Mouse (Mus musculus): ENCODE data around the gene Atxn7l3. TPM values are rescaled to one million over a fixed set of nuclear protein-coding genes. Genes with fewer than 3 reads are reported as not detected.

The Atxn7l3 gene
- 39.6 and 48.4 TPM in 2 replicates for polyA plus RNA-seq (2012; rRNA removed; ENCODE audit: low replicate concordance)

DNA sequence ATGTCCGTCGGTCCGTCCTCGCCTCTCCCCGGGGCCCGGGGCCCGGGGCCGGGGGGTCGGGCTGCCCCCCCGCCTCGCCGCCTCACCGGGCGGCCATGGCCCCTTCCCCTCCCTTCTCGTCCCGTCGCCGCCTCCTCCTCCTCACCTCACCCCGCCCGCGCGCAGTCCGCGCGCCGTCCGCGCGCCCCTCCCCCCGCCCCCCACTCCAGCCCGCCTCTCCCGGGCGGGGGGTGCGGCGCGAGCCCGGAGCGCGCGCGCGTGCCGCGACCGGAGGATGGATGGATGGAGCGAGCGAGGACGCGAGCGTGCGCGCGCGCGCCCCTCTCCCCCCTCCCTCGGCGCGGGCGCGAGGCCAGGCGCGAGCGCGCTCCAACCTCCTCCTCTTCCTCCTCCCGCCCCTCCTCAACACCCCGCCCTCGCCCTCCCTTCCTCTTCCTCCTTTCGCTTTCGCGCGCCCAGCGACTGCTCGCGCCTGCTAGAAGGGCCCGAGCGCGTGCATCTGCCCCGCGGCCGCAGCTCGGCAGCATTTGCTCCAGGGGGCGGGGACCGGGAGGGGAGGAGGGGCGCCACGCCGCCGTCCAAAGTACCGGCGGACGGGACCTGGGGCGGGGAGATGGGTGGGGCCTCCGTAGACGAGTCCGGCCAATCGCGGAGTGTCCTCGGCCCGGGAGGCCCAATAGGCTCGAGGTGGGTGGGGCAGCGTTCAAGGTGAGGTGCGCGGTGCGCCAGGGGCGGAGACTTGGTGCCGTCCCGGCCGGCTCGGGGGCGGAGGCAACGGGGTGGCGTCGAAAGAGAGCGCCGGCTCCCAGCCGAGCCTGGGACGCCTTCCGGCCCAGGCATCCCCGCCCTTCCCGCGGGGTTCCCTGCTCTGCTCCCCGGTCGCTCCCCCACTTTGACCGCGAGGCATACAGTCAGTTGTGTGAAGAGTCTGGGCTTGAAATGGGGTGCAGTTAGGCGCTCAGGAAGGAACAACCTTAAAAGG lies at the start of gene Atxn7l3:
TSS of gene Atxn7l3 (minus strand) at position 141 of the 982 bp plus-strand sequence.

GRCm38 (mm10) chr11:102319410-102319792 lies 23.0 kb upstream of the Atxn7l3 start, which contains the start of gene Ubtf:
TSS of gene Ubtf (minus strand) at chr11:102319742.

DNA sequence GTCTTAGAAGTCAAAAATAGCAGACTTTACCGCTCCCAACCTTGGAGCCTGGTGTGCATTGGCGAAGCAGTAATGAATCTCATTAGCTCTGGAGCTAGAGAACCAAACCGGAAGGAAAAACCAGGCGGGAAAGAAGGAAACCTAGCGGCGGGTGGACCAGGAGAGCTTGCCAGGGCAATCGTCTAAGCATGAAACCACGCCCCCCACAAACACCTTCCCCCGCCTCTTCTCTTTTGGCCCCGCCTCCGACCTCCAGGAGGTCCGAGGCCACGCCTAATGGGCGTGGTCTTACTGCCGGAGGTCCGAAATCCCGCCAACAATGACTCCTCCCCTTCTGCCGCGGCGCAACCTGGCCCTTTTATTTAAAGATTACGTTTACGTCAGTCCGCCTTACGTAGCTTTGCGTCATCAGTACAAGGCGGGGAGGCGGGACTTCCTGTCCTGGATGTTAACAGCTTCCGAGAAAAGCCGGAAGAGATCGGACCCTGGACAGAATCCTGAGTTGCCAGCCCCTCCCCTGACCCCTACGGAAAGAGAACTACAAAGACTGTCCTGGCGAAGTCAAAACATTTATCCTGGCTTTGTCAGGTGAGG lies 11.8 kb downstream of the Atxn7l3 start, which contains the start of gene Tmub2:
TSS of gene Tmub2 (plus strand) at position 431 of the 594 bp plus-strand sequence.

GRCm38 (mm10) chr11:102268520-102269244 lies 27.7 kb downstream of the Atxn7l3 start, which contains the start of gene Asb16:
TSS of gene Asb16 (plus strand) at chr11:102268743.

DNA sequence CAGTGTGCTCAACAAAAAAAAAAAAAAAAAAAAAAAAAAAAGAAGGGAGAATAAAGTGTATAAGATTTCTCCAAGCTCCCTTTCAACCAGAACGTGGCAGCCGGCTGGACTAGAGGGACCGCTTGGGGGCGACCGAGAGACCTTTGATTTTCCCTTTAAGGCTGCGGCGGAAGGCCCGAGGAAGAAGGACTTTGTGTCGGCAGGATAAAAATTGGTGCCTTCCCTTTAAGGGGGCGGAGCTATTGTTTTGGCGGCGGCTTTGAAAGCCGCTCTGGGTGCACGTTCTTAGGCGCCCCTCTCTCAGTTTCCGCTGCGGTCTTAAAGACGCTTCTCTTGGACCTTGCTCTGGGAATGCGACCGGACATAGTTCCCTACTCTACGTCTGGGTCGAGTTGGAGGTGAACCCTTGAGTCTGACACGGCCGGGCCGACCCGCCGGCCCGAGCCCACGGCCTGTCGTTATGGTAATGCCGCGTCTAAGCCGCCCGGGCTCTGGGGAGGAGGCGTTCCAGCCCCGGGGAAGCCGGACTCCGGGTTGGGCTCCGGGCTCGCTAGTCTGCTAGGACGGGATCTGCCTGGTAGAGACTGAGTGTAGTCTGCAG lies 47.7 kb downstream of the Atxn7l3 start, which contains the start of gene BC030867:
TSS of gene BC030867 (plus strand) at position 253 of the 601 bp plus-strand sequence.

Other genes starting within 250 kb of the Atxn7l3 start
- 13.5 and 13.8 TPM in 2 replicates for gene Mpp2, start 208.1 kb downstream of the Atxn7l3 start, polyA plus RNA-seq (2012; rRNA removed; ENCODE audit: low replicate concordance)
- not detected in 2 replicates for gene Ppy, start 195.3 kb downstream of the Atxn7l3 start, polyA plus RNA-seq (2012; rRNA removed; ENCODE audit: low replicate concordance)
- gene Pyy, start 188.8 kb downstream of the Atxn7l3 start, polyA plus RNA-seq (2012; rRNA removed; ENCODE audit: low replicate concordance), result not detected in 2 replicates
- 0.85 TPM in 1 of 2 replicates, not detected in the other for gene Nags, start 151.1 kb downstream of the Atxn7l3 start, polyA plus RNA-seq (2012; rRNA removed; ENCODE audit: low replicate concordance)
- 17.0 and 22.2 TPM in 2 replicates for gene Tmem101, start 140.2 kb downstream of the Atxn7l3 start, polyA plus RNA-seq (2012; rRNA removed; ENCODE audit: low replicate concordance)
- 35.8 and 55.6 TPM in 2 replicates for gene Lsm12, start 111.3 kb downstream of the Atxn7l3 start, polyA plus RNA-seq (2012; rRNA removed; ENCODE audit: low replicate concordance)
- gene G6pc3, start 107.0 kb downstream of the Atxn7l3 start, polyA plus RNA-seq (2012; rRNA removed; ENCODE audit: low replicate concordance), result 115 and 131 TPM in 2 replicates
- 88.0 and 204 TPM in 2 replicates for gene Hdac5, start 66.5 kb downstream of the Atxn7l3 start, polyA plus RNA-seq (2012; rRNA removed; ENCODE audit: low replicate concordance)
- gene BC030867, start 47.7 kb downstream of the Atxn7l3 start, polyA plus RNA-seq (2012; rRNA removed; ENCODE audit: low replicate concordance), result 1.2 and 1.4 TPM in 2 replicates
- 0.50 and 19.4 TPM in 2 replicates for gene Asb16, start 27.9 kb downstream of the Atxn7l3 start, polyA plus RNA-seq (2012; rRNA removed; ENCODE audit: low replicate concordance)
- gene Tmub2, start 11.7 kb downstream of the Atxn7l3 start, polyA plus RNA-seq (2012; rRNA removed; ENCODE audit: low replicate concordance), result 52.4 and 58.1 TPM in 2 replicates
- gene Ubtf, start 23.1 kb upstream of the Atxn7l3 start, polyA plus RNA-seq (2012; rRNA removed; ENCODE audit: low replicate concordance), result 20.5 and 28.1 TPM in 2 replicates
- 0.06 TPM in 1 of 2 replicates, not detected in the other for gene Slc4a1, start 69.6 kb upstream of the Atxn7l3 start, polyA plus RNA-seq (2012; rRNA removed; ENCODE audit: low replicate concordance)
- gene Rundc3a, start 96.8 kb upstream of the Atxn7l3 start, polyA plus RNA-seq (2012; rRNA removed; ENCODE audit: low replicate concordance), result 4.6 and 10.4 TPM in 2 replicates
- 583 and 649 TPM in 2 replicates for gene Slc25a39, start 111.3 kb upstream of the Atxn7l3 start, polyA plus RNA-seq (2012; rRNA removed; ENCODE audit: low replicate concordance)
- 304 and 432 TPM in 2 replicates for gene Grn, start 133.7 kb upstream of the Atxn7l3 start, polyA plus RNA-seq (2012; rRNA removed; ENCODE audit: low replicate concordance)
- 22.9 and 40.8 TPM in 2 replicates for gene Fam171a2, start 151.1 kb upstream of the Atxn7l3 start, polyA plus RNA-seq (2012; rRNA removed; ENCODE audit: low replicate concordance)
- 27.3 and 35.8 TPM in 2 replicates for gene Itga2b, start 173.5 kb upstream of the Atxn7l3 start, polyA plus RNA-seq (2012; rRNA removed; ENCODE audit: low replicate concordance)

Measured in mammary gland, adult 2 months (tissue).